Mouse (Mus musculus) regulatory T cell (primary cell): ENCODE measurements at regions not wholly inside any gene's neighbourhood (a gene's known extent, or its start where the extent isn't known, plus 50 kb on each side); places are given as distances from the start of the nearest gene placed in this dataset.

ENCODE experiments used
- in situ Hi-C: fragments of 300-600 bp; cut with MboI, MseI; formaldehyde crosslinking; loops from one replicate; pipeline ENCODE4 v1.15.1; 2025; ENCODE audit warnings: high pct_unique_total_duplicates

DNA sequence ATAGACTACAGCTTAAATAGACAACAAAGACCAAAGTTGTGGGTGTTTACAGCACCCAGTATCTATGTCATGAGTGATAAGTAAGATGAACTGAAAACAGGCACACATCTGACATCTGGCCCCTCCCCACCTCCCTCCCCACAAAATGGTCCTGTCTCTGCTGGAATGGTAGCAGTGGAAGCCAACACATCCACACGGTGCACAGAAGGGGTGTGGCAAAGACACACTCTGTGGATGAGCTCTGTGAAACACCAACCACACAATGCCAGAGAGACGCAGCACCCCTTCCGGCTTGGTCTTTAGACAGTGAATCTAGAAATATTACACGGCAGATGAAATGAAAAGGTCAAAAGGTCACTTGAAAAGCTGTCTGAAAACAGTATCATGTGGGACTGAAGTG lies 85.6 kb downstream of the Fgf18 start:
- in situ Hi-C loops, result no loop called here

DNA sequence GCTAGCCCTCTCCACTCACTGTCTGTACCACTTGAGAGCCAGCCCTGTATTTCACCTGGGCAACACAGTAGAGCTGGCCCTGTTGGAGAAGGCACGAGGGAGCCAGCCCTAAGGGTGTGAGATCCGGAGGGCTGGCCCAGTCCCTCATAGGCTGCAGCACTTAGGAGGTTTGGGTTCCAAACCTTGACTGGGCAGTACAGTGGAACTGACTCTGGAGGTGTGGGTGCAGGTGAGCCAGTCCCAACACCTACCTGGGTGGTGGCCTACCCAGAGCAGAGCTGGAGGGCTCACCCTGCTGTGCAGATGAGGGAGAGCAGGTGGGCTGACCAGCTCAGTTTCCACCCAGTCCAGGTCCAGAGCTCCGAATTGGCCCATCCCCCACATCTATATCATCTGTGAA lies 86.8 kb downstream of the Fgf18 start:
- in situ Hi-C loops, result no loop called here

DNA sequence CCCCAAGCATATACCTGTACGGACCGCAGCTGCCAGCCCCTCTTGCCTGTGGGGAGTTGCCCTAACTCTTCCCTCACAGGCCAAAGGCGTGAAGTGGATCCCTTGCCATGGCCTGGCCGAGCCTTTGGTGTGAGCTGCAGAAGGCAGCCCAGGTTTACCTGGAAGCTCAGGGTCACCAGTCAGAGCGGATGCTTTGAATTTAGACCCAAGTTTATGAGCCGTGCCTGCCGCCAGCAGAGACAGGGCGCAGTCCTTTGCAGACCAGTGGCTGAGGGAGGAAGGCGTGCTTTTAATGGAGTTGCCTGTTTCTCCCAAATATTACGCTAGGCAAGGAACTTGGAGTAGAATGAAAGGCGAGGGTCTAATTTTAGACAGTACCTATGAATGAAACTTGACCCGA lies 97.0 kb downstream of the Fgf18 start:
- in situ Hi-C loops, result no loop called here

DNA sequence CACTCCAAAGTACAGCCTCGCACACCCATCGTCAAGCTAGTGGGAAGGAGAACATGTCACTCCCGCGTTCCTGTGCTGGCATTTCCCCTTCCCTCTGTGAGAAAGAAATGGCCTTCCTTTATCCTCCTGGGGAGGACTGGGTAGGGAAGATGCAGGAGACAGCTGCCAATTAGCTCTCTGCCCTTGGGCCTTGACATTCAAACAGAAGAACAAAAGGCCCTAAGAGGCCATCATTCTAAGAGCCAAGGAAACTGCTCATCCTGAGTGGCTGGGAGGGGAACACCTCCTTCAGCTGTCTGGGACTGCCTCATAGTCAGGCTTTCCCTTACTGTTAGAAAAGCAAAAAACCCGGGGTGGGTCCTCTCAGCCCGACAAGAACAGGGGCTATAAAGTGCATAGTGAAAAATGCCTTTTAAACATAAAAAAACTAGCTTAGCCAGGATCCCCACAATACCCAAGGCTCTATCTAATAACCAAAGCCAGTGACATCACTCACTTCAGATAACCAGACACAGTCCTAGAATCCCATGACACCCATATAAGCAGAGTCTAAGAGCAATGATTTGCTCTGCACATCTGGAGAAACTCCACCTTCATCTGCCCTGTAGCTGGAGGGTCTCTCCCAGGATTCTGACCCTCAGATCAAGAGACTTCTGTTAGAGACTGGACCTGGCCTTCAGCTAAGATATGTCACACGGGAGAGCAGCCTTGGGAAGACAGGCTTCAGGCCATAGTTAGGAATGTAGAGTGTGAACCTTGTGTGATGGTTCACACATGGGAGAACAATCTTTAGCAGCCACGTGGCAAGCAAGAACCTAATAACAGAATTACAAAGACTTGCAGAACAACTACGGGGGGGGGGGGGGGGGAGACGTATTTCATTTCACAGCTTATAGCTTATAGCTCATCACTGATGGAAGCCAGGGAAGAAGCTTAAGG lies 107.1 kb downstream of the Fgf18 start:
- in situ Hi-C loops, result no loop called here

DNA sequence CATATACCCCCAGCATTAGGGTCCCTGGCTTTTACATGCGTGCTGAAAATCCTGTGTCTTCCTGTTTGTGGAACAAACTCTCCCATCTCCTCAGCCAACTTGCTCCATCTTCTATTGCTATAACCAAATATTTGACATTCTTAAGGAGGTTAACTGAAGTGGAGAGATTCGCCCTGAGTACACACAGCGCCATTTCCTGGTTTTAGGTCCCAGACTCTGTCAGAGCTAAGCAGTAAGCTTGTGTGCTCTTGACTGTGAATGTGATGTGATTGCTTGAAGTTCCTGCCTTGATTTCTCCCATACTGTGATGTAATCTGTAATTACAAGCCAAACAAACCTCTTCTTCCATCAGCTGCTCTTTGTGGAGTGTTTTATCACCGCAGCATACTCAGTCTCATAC lies 110.8 kb downstream of the Fgf18 start:
- in situ Hi-C loops, result no loop called here

DNA sequence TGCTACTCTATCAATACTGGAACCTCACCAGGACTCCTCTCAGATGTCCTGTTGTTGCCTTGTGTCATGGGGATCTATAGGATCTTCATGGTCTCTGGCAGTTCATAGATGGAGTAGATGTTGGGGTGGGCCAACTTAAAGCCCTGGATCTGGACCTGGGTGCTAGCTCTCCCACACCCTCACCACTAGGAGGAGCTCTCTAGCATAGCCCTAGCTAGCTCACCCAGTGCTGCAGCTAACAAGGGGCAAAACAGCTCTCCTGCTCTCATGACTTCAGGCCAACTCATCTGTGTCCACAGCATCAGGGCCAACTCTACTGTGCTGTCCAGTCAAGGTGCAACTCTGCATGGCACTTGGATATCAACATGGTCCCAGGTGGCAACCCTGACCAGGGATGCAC lies 118.3 kb downstream of the Fgf18 start:
- in situ Hi-C loops, result no loop called here

DNA sequence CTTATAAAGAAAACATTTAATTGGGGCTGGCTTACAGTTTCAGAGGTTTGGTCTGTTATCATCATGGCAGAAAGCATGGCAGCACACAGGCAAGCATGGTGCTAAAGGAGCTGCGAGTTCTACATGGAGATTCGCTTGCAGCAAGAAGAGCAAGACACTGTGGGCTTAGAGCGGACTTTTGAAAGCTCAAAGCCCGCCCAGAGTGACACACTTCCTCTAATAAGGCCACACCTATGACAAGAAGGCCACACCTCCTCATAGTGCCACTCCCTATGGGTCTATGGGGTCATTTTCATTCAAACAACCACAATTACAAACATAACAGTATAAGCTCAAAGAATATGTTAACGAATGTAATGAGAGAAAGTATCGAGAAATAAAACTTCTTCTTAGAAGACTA lies 120.1 kb downstream of the Fgf18 start:
- in situ Hi-C loops, result no loop called here

DNA sequence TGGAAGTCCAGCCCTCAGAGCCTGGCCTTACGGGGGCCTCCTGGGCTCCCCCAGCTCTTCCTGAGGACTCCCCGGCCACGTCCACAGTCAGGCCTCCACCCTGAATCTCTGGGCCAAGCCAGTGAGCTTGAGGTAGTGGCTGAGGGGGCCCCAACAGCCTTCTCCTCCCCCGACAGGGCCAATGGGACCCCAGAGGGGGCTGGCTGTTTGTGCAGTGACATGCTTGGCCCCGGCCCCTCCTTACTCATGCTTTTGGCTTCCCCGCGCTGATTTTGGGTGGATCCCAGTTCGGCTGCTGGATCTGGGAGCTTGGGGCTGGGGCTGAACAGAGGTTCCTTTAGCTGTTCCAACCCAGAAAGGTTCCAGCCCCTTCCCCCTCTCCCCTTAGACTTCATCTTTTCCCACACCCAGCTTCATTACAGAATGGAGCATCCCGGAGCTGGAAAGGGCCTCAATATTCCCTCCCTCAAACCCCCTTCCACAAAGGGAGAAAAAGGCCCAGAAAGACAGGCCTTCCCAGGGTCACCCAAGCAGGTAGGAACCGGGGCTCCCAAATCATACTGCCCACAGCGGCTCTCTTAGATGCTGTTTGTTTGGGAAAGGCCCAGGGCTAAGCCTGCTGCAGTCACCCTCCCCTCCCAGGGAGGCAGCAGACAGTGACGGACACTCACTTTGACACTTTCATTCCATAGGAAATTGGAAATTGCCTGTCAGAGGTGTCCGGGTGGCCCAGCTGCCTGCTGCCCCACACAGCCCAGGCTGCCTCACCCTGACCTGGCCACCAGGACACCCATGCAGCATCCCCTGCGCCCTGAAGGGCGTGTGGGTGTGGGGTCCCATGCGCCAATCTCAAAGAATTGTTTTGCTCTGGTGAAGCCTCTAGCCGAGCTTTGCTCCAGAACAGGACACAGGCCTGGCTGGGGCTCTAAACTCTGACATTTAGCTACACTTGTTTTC lies 133.7 kb downstream of the Fgf18 start:
- in situ Hi-C loops, result no loop called here

DNA sequence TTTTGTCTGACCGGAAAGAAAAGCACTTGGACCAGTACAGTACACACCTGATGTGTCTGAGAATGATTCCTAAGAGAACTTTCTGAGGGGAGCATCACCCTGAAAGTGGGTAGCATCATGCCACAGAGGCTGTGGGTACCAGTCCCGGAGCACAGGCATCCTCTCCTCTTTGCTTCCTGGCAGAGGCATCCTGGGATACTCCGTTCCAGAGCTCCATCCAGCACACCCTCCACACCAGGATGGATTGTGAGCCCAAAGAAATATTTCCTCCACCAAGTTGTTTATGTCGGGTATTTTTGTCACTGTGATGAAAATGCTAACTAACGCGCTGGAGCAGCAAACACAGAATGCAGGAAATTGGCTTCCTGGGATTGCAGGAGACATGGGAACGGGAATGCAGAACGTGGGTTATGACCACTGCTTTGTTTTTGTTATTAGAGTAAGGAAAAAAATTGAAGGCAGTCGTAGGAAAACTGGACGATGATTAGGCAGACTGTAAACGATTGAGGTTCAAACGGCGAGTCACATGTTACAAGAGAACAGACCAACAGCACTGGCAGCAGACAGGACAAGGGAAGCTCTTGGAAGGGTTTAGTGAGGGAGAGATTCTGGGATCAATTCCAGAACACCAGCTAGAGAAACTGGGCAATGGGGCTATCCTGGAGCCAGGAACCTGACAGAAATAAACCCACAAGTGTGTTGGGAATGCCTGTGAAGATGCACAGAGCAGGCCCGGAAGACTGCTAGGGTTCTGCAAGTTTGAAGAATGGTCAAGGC lies 134.6 kb downstream of the Fgf18 start:
- in situ Hi-C loops, result no loop called here

DNA sequence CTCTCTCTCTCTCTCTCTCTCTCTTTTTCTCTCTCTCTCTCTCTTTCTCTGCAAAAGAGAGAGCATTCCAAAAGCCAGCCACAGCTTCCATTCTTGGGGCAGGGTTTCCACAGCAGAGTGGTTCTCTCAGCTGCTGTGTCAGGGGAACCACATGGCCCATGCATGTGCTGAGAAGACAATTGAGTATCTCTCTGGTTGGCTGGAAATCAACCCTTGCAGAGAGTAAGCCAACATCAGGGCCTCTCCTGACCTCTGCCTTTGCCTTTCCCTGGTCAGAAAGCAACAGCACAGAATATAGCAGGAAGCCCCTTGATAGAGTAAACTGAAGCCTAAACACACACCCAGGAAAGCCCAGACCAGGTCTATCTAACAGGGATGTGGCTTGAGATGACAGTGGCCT lies 138.6 kb downstream of the Fgf18 start:
- in situ Hi-C loops, result no loop called here

DNA sequence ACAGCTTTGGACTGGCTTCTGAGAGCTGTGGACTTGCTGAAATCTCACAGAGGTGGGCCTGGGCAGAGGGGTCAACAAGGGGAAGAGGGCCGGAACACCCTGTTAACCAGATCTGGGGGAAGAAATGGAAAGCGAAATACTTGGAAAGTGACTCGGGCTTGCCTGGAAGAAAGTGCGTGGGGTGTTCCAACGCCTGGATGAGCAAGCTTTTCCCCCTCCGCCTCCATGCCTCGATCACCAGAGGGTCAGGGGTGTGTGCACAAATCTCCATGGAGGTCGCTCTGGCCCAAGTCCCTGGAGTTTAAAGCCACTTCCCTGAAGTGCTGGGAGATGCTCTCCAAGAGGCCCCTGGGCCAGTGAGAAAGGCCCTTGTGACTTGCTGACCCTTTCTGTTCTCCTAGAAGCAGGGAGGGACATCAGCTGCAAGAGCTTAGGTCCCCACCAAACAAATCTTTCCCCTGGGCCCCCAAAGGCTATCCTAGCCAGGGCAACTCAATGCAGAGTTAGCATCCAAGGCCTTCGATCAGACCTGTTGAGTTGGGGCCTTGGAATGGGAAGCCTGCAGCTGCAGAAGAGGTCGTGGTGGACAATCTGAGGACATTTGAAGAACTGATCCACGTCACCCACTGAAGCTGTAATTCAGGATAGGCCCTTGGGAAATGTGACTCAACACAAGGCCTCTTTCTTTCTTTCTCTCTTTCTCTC lies 139.2 kb downstream of the Fgf18 start:
- in situ Hi-C loops, result no loop called here

DNA sequence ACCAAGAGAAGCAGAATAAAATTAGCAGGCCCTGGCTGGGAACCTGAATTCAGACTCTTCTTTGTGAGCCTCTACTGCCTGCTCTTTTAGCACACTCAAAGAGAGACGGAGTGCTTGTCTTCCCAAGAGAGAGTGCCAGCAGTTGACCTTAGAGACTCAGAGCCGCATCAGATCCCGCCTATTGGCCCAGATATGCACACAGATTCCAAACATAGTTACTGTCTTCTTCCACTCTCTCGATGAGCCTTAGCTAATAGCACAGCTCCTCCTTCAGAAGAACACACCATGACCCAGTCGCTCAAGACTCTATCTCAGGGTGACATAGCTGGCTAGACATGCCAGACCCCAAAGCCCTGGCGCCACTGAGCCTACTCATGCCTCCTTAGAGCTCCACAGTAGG lies 139.8 kb downstream of the Fgf18 start:
- in situ Hi-C loops, result no loop called here

DNA sequence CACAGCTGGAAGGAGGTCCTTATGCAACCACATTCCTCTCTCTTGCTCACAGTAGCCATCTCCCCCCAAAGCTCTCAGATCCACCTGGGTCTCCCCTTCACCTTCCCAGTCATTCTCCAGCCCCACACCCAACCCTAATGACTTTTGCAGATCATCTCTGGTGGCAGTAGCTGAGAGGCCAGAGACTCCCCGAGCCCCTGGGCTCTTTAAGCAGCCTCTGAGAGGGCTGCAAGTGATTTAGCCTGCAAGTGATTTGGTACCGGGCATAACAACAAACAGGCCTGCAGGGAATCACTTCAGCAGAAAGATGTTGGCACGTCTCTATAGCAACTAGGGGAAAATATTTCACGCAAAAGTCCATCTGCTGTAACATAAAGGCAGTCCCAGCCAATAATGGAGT lies 142.0 kb downstream of the Fgf18 start:
- in situ Hi-C loops, result no loop called here

DNA sequence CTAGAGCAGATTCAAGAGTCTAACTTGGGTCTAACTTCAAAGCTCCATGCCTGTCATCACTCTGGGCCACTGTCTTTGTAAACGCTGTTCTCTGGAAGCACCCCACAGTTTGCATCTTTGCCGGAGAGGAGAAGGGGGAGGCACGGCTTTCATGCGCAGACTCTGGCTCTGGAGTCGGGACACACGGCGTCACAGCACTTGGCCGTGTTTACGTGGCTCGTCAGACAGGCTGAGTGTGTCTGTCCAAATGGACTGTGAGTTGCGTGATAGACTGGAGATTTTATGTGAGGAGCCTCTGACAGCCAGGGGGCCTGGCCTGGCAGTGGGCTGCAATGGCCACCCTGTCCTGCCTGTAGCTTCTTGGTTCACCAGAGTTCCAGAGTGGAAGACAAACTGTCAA lies 142.6 kb downstream of the Fgf18 start:
- in situ Hi-C loops, result no loop called here

DNA sequence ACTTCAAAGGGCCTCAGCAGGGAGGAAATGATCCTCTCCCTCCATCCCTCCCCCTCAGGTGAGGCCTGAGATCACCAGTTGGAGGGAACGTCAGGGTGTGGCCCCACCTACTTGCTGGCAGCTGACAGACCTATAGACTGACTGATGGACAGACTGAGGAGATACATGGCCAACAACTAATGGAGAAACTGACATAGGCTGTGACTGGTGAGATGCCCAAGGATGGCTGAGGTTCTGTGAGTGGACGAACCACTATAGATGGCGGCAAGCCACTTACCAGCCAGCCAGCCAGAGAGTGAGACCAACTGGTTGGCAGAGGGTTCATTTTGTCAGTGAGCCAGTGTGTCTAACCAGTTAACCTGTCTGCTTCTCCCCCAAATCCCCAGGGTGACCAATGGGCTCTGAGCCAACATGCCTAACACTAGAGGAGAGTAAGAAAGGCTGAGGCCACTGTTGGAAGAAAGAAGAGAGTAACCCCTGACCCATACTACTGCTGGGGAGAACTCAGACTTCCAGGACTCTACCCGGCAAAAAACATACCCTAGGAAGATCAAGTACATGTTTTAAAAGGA lies 147.4 kb downstream of the Fgf18 start:
- in situ Hi-C loops, result loop anchor here (5.0 kb wide), 1 partner anchor 107 kb away; no protein-coding TSS in a partner anchor

DNA sequence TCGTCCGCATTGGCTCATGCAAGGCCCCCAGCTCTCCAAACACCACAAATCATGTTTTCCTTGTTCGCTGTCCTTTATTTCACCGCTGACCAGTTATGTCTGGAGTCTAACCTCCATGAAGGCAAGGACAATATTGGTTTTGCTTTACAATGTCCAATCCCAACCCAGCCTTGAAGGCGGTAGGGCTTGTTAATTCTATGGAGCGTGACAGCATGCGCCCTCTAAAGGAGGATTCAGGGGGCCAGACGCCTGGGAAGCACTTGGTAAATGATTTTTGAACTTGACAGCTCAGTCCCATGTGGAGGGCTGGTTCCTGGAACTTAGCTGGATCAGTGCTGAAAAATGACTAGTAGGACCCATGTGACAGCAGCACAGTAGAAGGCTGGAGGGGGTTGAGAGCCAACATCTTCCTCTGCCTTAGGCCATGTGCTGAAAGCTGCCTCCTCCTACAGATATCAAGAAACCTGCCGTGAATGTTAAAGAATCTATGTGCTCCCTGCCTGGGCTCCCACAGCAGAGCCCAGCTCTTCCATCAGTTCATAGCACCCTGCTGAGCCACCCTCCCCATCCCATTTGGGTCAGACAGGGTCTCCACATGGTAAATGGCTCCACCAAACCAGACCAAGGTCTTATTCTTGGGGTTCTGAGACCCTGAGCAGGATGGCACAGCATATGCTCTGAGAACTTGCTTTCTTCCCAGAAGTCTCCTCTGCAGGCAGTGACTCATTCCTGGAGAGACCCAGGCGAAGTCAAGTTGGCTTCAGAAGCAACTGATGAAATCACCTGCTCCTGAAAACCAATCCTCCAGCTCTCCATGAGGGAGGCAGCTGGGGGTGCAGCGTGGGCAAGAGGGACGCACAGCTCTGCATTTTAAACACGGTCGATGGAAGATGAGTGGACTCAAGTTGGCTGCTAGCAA lies 148.3 kb downstream of the Fgf18 start:
- in situ Hi-C loops, result loop anchor here (5.0 kb wide), 1 partner anchor 107 kb away; no protein-coding TSS in a partner anchor

DNA sequence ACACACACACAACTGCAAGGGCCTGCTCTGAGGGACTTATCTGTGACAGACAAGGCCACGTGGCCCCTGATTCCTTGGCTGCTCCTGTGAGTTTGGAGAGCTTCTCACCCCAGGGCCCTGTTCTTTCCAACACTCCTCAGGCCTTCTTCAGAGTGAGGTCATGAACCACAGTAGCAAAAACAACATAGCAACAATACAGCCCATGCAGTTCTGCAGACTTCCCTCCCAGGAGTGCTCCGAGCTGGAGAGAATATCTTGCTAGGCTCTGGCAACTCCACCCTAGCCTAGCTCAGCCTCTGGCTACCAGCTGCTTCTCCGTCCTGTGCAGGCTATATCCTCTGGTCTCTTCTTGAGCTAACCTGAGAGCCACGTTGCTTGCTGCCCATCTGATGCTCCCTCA lies 152.8 kb downstream of the Fgf18 start:
- in situ Hi-C loops, result no loop called here

DNA sequence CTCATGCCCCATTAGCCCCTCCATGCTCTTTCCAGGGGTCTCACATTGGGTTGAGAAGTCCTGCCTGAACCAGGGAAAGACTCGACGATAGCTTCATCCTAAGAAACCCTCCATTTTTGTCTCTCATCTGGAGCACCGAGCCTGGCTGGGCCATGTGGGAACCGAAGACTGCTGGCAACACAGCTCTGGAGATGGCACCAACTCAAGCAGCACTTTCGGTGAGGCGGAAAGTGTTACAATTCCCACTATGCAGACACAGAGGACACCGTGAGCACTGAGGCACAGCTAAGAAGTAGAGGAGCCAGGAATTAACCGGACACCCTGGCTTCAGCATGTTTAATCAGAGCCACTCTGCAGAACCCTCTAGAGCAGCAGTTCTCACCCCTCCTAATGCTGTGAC lies 153.8 kb downstream of the Fgf18 start:
- in situ Hi-C loops, result no loop called here

DNA sequence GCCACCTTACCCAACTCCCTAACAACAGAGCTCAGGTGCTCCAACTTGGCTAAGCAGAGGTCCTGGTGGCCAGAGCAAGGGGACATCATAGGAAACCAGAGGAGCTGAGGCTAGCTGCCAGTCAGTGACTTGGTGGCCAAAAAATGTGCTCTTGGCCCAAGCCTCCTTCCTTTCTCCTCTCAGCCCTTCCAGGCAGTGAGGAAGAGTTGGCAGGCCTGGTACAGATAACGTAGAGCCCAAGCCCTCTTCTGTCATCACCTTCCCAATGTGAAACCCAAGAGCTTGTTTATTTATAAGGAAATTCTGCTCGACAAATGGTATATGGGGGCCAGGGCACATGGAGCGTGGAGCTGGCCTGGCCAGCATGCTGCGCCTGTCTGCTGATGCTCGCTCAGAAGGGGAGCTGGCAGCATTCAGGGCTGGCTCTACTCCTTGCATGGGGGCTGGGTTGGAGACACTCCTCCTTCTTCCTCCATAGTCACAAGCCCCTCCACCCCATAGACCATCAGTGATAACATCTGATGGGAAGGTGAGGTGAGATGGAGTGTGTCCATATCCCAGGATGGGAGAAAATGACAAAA lies 156.1 kb downstream of the Fgf18 start:
- in situ Hi-C loops, result no loop called here
